ENCODE assay signal across 28 mouse cellular contexts in the genomic region with DNA sequence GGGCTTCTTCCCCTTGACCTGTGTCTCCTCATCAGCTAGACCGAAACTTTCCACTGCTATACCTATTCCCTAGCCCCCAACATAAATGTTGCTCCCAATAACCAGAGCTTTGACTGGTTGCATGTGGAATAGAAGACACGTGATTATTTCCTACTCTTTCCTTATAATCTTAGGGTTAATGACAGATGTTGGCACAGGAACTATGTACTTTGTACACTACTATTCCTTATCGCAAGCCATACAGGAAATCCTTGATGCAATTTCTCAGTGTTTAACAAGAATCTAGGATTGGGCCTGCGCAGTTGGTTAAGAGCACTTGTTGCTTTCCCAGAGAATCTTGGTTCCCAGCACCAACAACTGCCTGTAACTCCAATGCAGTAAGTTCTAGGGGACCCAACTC.
DNase-seq lines count a peak whose midpoint lies in the region; ATAC-seq and TF ChIP-seq lines count a peak whose summit lies in the region.
"Had no signal": no experiment of that assay in that cellular context is flagged by ENCODE, and none has a peak within 500 bp of the region (broad histone marks: within the 10 kb centered on the region; RNA-seq: fewer than 3 reads in every experiment).

No protein-coding gene starts in this region.

- no peak for TF ChIP-seq CTCF in liver, adult 2 months (IDR thresholded peaks at IDR 0.05; ENCODE audit: low read depth, low read length)
- TF ChIP-seq CTCF in stomach, postnatal 0 days (IDR thresholded peaks at IDR 0.05; ENCODE audit: low read depth), result no peak

- no peaks in the 10 kb centered on the region for H3K79me2 ChIP-seq in liver, adult 2 months (ENCODE audit: control insufficient read depth, insufficient read depth, low read length)

- peak; percentile 36 for DNase-seq in liver, adult 2 months (ENCODE audit: extremely low read depth, low read depth, low spot score)
- peak; percentile 45 for DNase-seq in large intestine, adult 2 months (ENCODE audit: low read depth, low spot score)
- no peak for DNase-seq in stomach, postnatal 0 days (ENCODE audit: low spot score)
- no peak for DNase-seq in adrenal gland, postnatal 4 days (ENCODE audit: low spot score in 2 of 2)
- no peak for DNase-seq in right cerebral cortex, adult 2 months (ENCODE audit: low spot score in 2 of 2)
- DNase-seq: adrenal gland, postnatal 10 days; adrenal gland, postnatal 36 days; B cell, adult 2 months; cerebellum, adult 11 months; cerebellum, adult 2 months; cerebellum, adult 9-11 months; cerebellum, postnatal 25 days; embryo, embryonic 11 days; gastrocnemius, postnatal 25 days; heart, adult 2 months had no signal

- no peak overlapping the region for H3K27ac ChIP-seq in liver, adult 2 months (replicated peaks; ENCODE audit: insufficient read depth, low read depth, low read length)
- H3K27ac ChIP-seq in liver, embryonic 12.5 days, result no peak overlapping the region
- no peak overlapping the region for H3K27ac ChIP-seq in stomach, postnatal 0 days (replicated peaks)
- H3K27ac ChIP-seq: embryonic facial prominence, embryonic 10.5 days; embryonic facial prominence, embryonic 13.5 days; forebrain, embryonic 12.5 days; forebrain, embryonic 15.5 days; heart, adult 2 months; heart, embryonic 10.5 days; heart, embryonic 13.5 days; hindbrain, embryonic 12.5 days; hindbrain, embryonic 15.5 days had no signal

- H3K4me3 ChIP-seq in liver, adult 2 months (ENCODE audit: insufficient read depth, low read depth, low read length), result no peak overlapping the region
- no peak overlapping the region for H3K4me3 ChIP-seq in liver, embryonic 12.5 days
- no peak overlapping the region for H3K4me3 ChIP-seq in stomach, postnatal 0 days (ENCODE audit: low read depth, low read length)
- H3K4me3 ChIP-seq: embryonic facial prominence, embryonic 10.5 days; embryonic facial prominence, embryonic 13.5 days; erythroblast, embryonic 14.5 days; forebrain, embryonic 12.5 days; forebrain, embryonic 15.5 days; heart, adult 2 months; heart, embryonic 10.5 days; heart, embryonic 13.5 days; hindbrain, embryonic 12.5 days; hindbrain, embryonic 15.5 days had no signal

- WGBS in liver, adult 2 months, result 53% methylated on average over 4 of the region's 4 CpGs
- 86% methylated on average over 4 of the region's 4 CpGs for WGBS in liver, embryonic 12.5 days (ENCODE audit: insufficient replicate concordance)
- 34% methylated on average over 4 of the region's 4 CpGs for WGBS in large intestine, adult 2 months
- 79% methylated on average over 4 of the region's 4 CpGs for WGBS in stomach, postnatal 0 days

- no peak overlapping the region for H3K9ac ChIP-seq in liver, adult 2 months (ENCODE audit: low read depth, low read length)
- H3K9ac ChIP-seq in liver, embryonic 12.5 days, result no peak overlapping the region
- no peak overlapping the region for H3K9ac ChIP-seq in stomach, postnatal 0 days (ENCODE audit: low read length)
- H3K9ac ChIP-seq: embryonic facial prominence, embryonic 13.5 days; forebrain, embryonic 12.5 days; forebrain, embryonic 15.5 days; heart, embryonic 13.5 days; hindbrain, embryonic 12.5 days; hindbrain, embryonic 15.5 days had no signal

- no peak for TF ChIP-seq EP300 in stomach, postnatal 0 days (optimal IDR thresholded peaks at IDR 0.05)

- ATAC-seq in liver, embryonic 12.5 days, result no peak
- peak; percentile 87; the same call in 1 of the 2 replicates for ATAC-seq in stomach, postnatal 0 days (ENCODE audit: low FRiP score, low TSS enrichment)
- ATAC-seq: forebrain, embryonic 15.5 days; Patski had no signal

- peaks cover 4% of the 10 kb centered on the region for H3K36me3 ChIP-seq in liver, adult 2 months (ENCODE audit: control insufficient read depth, insufficient read depth, low read length)
- H3K36me3 ChIP-seq in liver, embryonic 12.5 days, result peaks cover 56% of the 10 kb centered on the region
- H3K36me3 ChIP-seq in stomach, postnatal 0 days (ENCODE audit: control insufficient read depth, insufficient read depth, low read length), result no peaks in the 10 kb centered on the region
- H3K36me3 ChIP-seq: G1E; hindbrain, embryonic 15.5 days had no signal

- TF ChIP-seq POLR2A in liver, adult 2 months (IDR thresholded peaks at IDR 0.05; ENCODE audit: extremely low read depth, insufficient read depth, low read length), result no peak

- H3K9me3 ChIP-seq in liver, embryonic 12.5 days (replicated peaks), result no peaks in the 10 kb centered on the region
- H3K9me3 ChIP-seq in stomach, postnatal 0 days (ENCODE audit: control insufficient read depth, low read length), result no peaks in the 10 kb centered on the region
- H3K9me3 ChIP-seq: embryonic facial prominence, embryonic 10.5 days; embryonic facial prominence, embryonic 13.5 days; forebrain, embryonic 12.5 days; forebrain, embryonic 15.5 days; G1E; heart, embryonic 10.5 days; heart, embryonic 13.5 days; hindbrain, embryonic 12.5 days; hindbrain, embryonic 15.5 days had no signal

- H3K4me1 ChIP-seq in liver, adult 2 months (ENCODE audit: control insufficient read depth, insufficient read depth, low read length), result no peaks in the 10 kb centered on the region; the same call in 1 of the 2 replicates
- H3K4me1 ChIP-seq in liver, embryonic 12.5 days, result no peaks in the 10 kb centered on the region
- H3K4me1 ChIP-seq in stomach, postnatal 0 days (replicated peaks; ENCODE audit: control insufficient read depth, insufficient read depth), result no peaks in the 10 kb centered on the region
- H3K4me1 ChIP-seq: embryonic facial prominence, embryonic 10.5 days; embryonic facial prominence, embryonic 13.5 days; forebrain, embryonic 12.5 days; forebrain, embryonic 15.5 days; heart, embryonic 10.5 days; heart, embryonic 13.5 days; hindbrain, embryonic 12.5 days; hindbrain, embryonic 15.5 days had no signal

- H3K27me3 ChIP-seq in liver, adult 2 months (ENCODE audit: control insufficient read depth, insufficient read depth, low read length), result no peaks in the 10 kb centered on the region
- H3K27me3 ChIP-seq in liver, embryonic 12.5 days (replicated peaks), result no peaks in the 10 kb centered on the region
- H3K27me3 ChIP-seq in stomach, postnatal 0 days (ENCODE audit: control insufficient read depth, insufficient read depth, low read length), result no peaks in the 10 kb centered on the region
- H3K27me3 ChIP-seq: CH12.LX; embryonic facial prominence, embryonic 13.5 days; forebrain, embryonic 12.5 days; forebrain, embryonic 15.5 days; heart, embryonic 13.5 days; hindbrain, embryonic 12.5 days; hindbrain, embryonic 15.5 days; Patski had no signal

- H3K4me2 ChIP-seq in liver, embryonic 12.5 days, result no peak overlapping the region
- H3K4me2 ChIP-seq in stomach, postnatal 0 days (replicated peaks; ENCODE audit: low read depth), result no peak overlapping the region
- H3K4me2 ChIP-seq: embryonic facial prominence, embryonic 13.5 days; forebrain, embryonic 12.5 days; forebrain, embryonic 15.5 days; heart, embryonic 13.5 days; hindbrain, embryonic 12.5 days; hindbrain, embryonic 15.5 days had no signal

Comparison
In these comparisons a context has a peak if more than half of its experiments do, and no peak if none do; other contexts are left out.
1. DNase-seq: peak in liver, adult 2 months (single experiment) and large intestine, adult 2 months (single experiment); none in stomach, postnatal 0 days (single experiment), adrenal gland, postnatal 4 days (0 of 2) and right cerebral cortex, adult 2 months (0 of 2).